Mouse (Mus musculus) MEL (cell line): ENCODE data around the gene Clip3. TPM values are rescaled to one million over a fixed set of nuclear protein-coding genes. Genes with fewer than 3 reads are reported as not detected.
A peak's percentile ranks its signal among the peaks of the same experiment; 100 is the strongest.

Experiments used
- DNase-seq: peaks from one replicate; pipeline ENCODE4 v3.0.0; 2011; ENCODE audit warnings: low read depth, low spot score
- H3K27ac ChIP-seq: 2 replicates; pipeline ENCODE4 v1.5.1; 2012; ENCODE audit warnings: low read depth, mild to moderate bottlenecking, control low read depth, low read length, moderate library complexity; ENCODE audit not compliant: control insufficient read depth
- H3K27me3 ChIP-seq, 2 experiments: fragments of 150-350 bp in 1 of 2; sonication (generic) in 1 of 2; 2 replicates each; pipeline ENCODE4 v1.6.1; 2012; ENCODE audit warnings: low read length in 2 of 2, mild to moderate bottlenecking in 2 of 2, improper control_type of control experiment in 1 of 2, moderate library complexity in 1 of 2; ENCODE audit not compliant: insufficient read depth in 2 of 2, control insufficient read depth in 1 of 2
- H3K36me3 ChIP-seq, 2 experiments: 2 replicates each; pipeline ENCODE4 v1.6.1; 2012 to 2014; ENCODE audit warnings: low read length in 2 of 2, improper control_type of control experiment in 1 of 2, inconsistent platforms in 1 of 2, mild to moderate bottlenecking in 1 of 2; ENCODE audit not compliant: insufficient read depth in 2 of 2, control insufficient read depth in 1 of 2
- H3K4me1 ChIP-seq, 2 experiments: fragments of 150-350 bp in 1 of 2; sonication (generic) in 1 of 2; 2 replicates each; pipeline ENCODE4 v1.6.1; 2012; ENCODE audit warnings: low read length in 2 of 2, improper control_type of control experiment in 1 of 2, mild to moderate bottlenecking in 1 of 2; ENCODE audit not compliant: insufficient read depth in 2 of 2, control insufficient read depth in 1 of 2
- H3K4me3 ChIP-seq, 2 experiments: fragments of 150-350 bp in 1 of 2; sonication (generic) in 1 of 2; 2 replicates each; pipeline ENCODE4 v1.5.1; 2012; ENCODE audit warnings: low read depth in 2 of 2, low read length in 2 of 2, mild to moderate bottlenecking in 2 of 2, moderate library complexity in 2 of 2, control low read depth in 1 of 2, improper control_type of control experiment in 1 of 2; ENCODE audit not compliant: control insufficient read depth in 1 of 2, insufficient read depth in 1 of 2
- H3K79me2 ChIP-seq: 2 replicates; pipeline ENCODE4 v1.6.1; 2012; ENCODE audit warnings: mild to moderate bottlenecking, low read length, moderate library complexity; ENCODE audit not compliant: control insufficient read depth, poor library complexity, insufficient read depth
- H3K9ac ChIP-seq: 2 replicates; pipeline ENCODE4 v1.6.1; 2012; ENCODE audit warnings: low read depth, mild to moderate bottlenecking, control low read depth, low read length, moderate library complexity; ENCODE audit not compliant: control insufficient read depth, poor library complexity, severe bottlenecking
- H3K9me3 ChIP-seq: fragments of 150-350 bp; sonication (generic); replicated peaks from 2 replicates; pipeline ENCODE4 v1.6.1; 2012; ENCODE audit warnings: mild to moderate bottlenecking, low read length, improper control_type of control experiment, moderate library complexity; ENCODE audit not compliant: insufficient read depth
- BHLHE40 ChIP-seq: IDR thresholded peaks from 2 replicates; pipeline ENCODE4 v1.6.1; 2012; ENCODE audit warnings: low read depth, mild to moderate bottlenecking, inconsistent platforms, low read length, improper control_type of control experiment, borderline replicate concordance
- CHD1 ChIP-seq: IDR thresholded peaks from 2 replicates; pipeline ENCODE4 v1.6.1; 2012; ENCODE audit warnings: low read depth, mild to moderate bottlenecking, inconsistent platforms, low read length, improper control_type of control experiment
- CHD2 ChIP-seq: IDR thresholded peaks from 2 replicates; pipeline ENCODE4 v1.6.1; 2011; ENCODE audit warnings: low read length, improper control_type of control experiment
- E2F4 ChIP-seq: IDR thresholded peaks from 2 replicates; pipeline ENCODE4 v1.6.1; 2011; ENCODE audit warnings: low read depth, low read length, improper control_type of control experiment, borderline replicate concordance
- ELF1 ChIP-seq: IDR thresholded peaks from 2 replicates; pipeline ENCODE4 v1.6.1; 2014; ENCODE audit warnings: low read depth, mild to moderate bottlenecking, inconsistent platforms, low read length, improper control_type of control experiment, moderate library complexity
- ETS1 ChIP-seq: IDR thresholded peaks from 2 replicates; pipeline ENCODE4 v1.6.1; 2012; ENCODE audit warnings: low read depth, mild to moderate bottlenecking, inconsistent platforms, low read length, improper control_type of control experiment, moderate library complexity
- GABPA ChIP-seq: IDR thresholded peaks from 2 replicates; pipeline ENCODE4 v1.6.1; 2012; ENCODE audit warnings: low read depth, mild to moderate bottlenecking, inconsistent platforms, low read length, improper control_type of control experiment, moderate library complexity
- GATA1 ChIP-seq: IDR thresholded peaks from 2 replicates; pipeline ENCODE4 v1.6.1; 2011; ENCODE audit warnings: low read depth, low read length, improper control_type of control experiment
- HCFC1 ChIP-seq: IDR thresholded peaks from 2 replicates; pipeline ENCODE4 v1.6.1; 2012; ENCODE audit warnings: low read depth, mild to moderate bottlenecking, inconsistent platforms, low read length, improper control_type of control experiment, moderate library complexity
- JUND ChIP-seq: IDR thresholded peaks from 2 replicates; pipeline ENCODE4 v1.6.1; 2011; ENCODE audit warnings: low read depth, mild to moderate bottlenecking, improper control_type of control experiment, low read length
- KAT2A ChIP-seq: conservative IDR thresholded peaks from 2 replicates; pipeline ENCODE4 v1.6.1; 2012; ENCODE audit warnings: low read depth, low read length, improper control_type of control experiment, inconsistent platforms
- MAFK ChIP-seq: IDR thresholded peaks from 2 replicates; pipeline ENCODE4 v1.6.1; 2011; ENCODE audit warnings: low read depth, mild to moderate bottlenecking, low read length, improper control_type of control experiment, borderline replicate concordance
- MAX ChIP-seq: IDR thresholded peaks from 2 replicates; pipeline ENCODE4 v1.6.1; 2011; ENCODE audit warnings: low read length, improper control_type of control experiment
- MAZ ChIP-seq: IDR thresholded peaks from 2 replicates; pipeline ENCODE4 v1.6.1; 2012; ENCODE audit warnings: low read depth, mild to moderate bottlenecking, inconsistent platforms, low read length, improper control_type of control experiment
- MEF2A ChIP-seq: IDR thresholded peaks from 2 replicates; pipeline ENCODE4 v1.6.1; 2014; ENCODE audit warnings: low read depth, mild to moderate bottlenecking, inconsistent platforms, low read length, improper control_type of control experiment; ENCODE audit not compliant: poor library complexity, insufficient replicate concordance, severe bottlenecking; ENCODE audit errors: extremely low read depth
- MXI1 ChIP-seq: IDR thresholded peaks from 2 replicates; pipeline ENCODE4 v1.6.1; 2011; ENCODE audit warnings: mild to moderate bottlenecking, low read depth, low read length, improper control_type of control experiment
- NELFE ChIP-seq: IDR thresholded peaks from 2 replicates; pipeline ENCODE4 v1.6.1; 2011; ENCODE audit warnings: low read depth, low read length, improper control_type of control experiment
- POLR2AphosphoS2 ChIP-seq: IDR thresholded peaks from 2 replicates; pipeline ENCODE4 v1.6.1; 2011; ENCODE audit warnings: low read length, improper control_type of control experiment
- RAD21 ChIP-seq: IDR thresholded peaks from 2 replicates; pipeline ENCODE4 v1.6.1; 2011; ENCODE audit warnings: mild to moderate bottlenecking, low read depth, low read length, improper control_type of control experiment
- RCOR1 ChIP-seq: IDR thresholded peaks from 2 replicates; pipeline ENCODE4 v1.6.1; 2012; ENCODE audit warnings: low read depth, mild to moderate bottlenecking, inconsistent platforms, low read length, improper control_type of control experiment
- SIN3A ChIP-seq: IDR thresholded peaks from 2 replicates; pipeline ENCODE4 v1.6.1; 2012; ENCODE audit warnings: low read length, improper control_type of control experiment, inconsistent platforms
- TAL1 ChIP-seq: IDR thresholded peaks from 2 replicates; pipeline ENCODE4 v1.6.1; 2012; ENCODE audit warnings: mild to moderate bottlenecking, inconsistent platforms, low read length, moderate library complexity, mixed read lengths
- TBP ChIP-seq: IDR thresholded peaks from 2 replicates; pipeline ENCODE4 v1.8.0; 2011; ENCODE audit warnings: low read depth, low read length, improper control_type of control experiment
- TCF12 ChIP-seq: IDR thresholded peaks from 2 replicates; pipeline ENCODE4 v1.6.1; 2014; ENCODE audit warnings: low read depth, mild to moderate bottlenecking, inconsistent platforms, low read length, improper control_type of control experiment, moderate library complexity
- USF1 ChIP-seq: IDR thresholded peaks from 2 replicates; pipeline ENCODE4 v1.6.1; 2014; ENCODE audit warnings: low read depth, mild to moderate bottlenecking, inconsistent platforms, low read length, improper control_type of control experiment, moderate library complexity
- USF2 ChIP-seq, 2 experiments: IDR thresholded peaks; 2 replicates each; pipeline ENCODE4 v1.6.1; 2011 to 2012; ENCODE audit warnings: improper control_type of control experiment in 2 of 2, low read length in 2 of 2, borderline replicate concordance in 1 of 2, inconsistent platforms in 1 of 2, low read depth in 1 of 2, mild to moderate bottlenecking in 1 of 2; ENCODE audit not compliant: insufficient read depth in 1 of 2
- ZC3H11A ChIP-seq: IDR thresholded peaks from 2 replicates; pipeline ENCODE4 v1.6.1; 2012; ENCODE audit warnings: low read depth, mild to moderate bottlenecking, inconsistent platforms, low read length, improper control_type of control experiment
- ZKSCAN1 ChIP-seq: IDR thresholded peaks from 2 replicates; pipeline ENCODE4 v1.6.1; 2012; ENCODE audit warnings: low read depth, mild to moderate bottlenecking, inconsistent platforms, low read length, improper control_type of control experiment, moderate library complexity
- ZMIZ1 ChIP-seq: IDR thresholded peaks from 2 replicates; pipeline ENCODE4 v1.6.1; 2012; ENCODE audit warnings: low read depth, mild to moderate bottlenecking, inconsistent platforms, low read length, improper control_type of control experiment, moderate library complexity
- ZNF384 ChIP-seq: IDR thresholded peaks from 2 replicates; pipeline ENCODE4 v1.6.1; 2012; ENCODE audit warnings: low read depth, mild to moderate bottlenecking, inconsistent platforms, low read length, improper control_type of control experiment
- polyA plus RNA-seq, 2 experiments: library from polyadenylated mRNA; stranded (reverse) in 1 of 2; unstranded in 1 of 2; fragments of >175 nt in 1 of 2; fragments of >200 nt in 1 of 2; gene quantifications; 2 replicates each; pipeline versions ENCODE4 v1.2.1 to v1.2.4; 2012; ENCODE audit warnings: low replicate concordance in 2 of 2, low read depth in 1 of 2; ENCODE audit not compliant: insufficient read length in 2 of 2, insufficient read depth in 1 of 2, missing spikeins in 1 of 2
- total RNA-seq: library from RNA; depleted of rRNA; stranded (reverse); fragments of 300-350 nt; gene quantifications from 2 replicates; pipeline ENCODE4 v1.2.3, GENCODE M21; 2012

The Clip3 gene
- total and polyA plus RNA-seq, 3 experiments: 0.19 TPM; not detected in 2

DNA sequence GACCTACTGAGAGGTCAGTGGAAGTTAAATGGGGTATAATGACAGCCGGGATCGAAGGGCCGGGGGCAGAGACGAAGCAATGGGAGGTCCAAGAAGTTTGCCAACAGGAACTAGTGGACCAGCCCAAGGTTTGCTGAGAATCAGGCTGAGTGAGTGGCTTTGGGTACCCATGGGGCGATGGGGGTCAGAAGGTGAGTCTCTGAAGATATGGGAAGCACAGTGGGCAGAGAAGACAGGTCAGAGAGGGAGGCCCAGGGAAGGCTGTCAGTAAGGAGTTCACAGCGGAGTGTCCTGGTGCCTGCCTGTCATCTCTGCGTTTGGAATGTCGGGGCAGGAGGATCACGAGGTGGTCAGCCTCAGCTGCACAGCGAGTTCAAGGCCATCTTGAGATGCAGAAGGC lies 36.9 kb downstream of the Clip3 start:
- Histone ChIP-seq H3K79me2 (no peaks in the 10 kb centered on the region), H3K9ac (no peak overlapping the region), H3K27me3 (peaks cover 0 to 2% of the 10 kb centered on the region in 2 experiments; a peak in 3 of 4 replicates), H3K27ac (no peak overlapping the region), H3K9me3 (no peaks in the 10 kb centered on the region), H3K4me1 (peaks cover 4 to 12% of the 10 kb centered on the region in 2 experiments; a peak in 3 of 4 replicates), H3K36me3 (peaks cover 0 to 11% of the 10 kb centered on the region in 2 experiments; a peak in 2 of 4 replicates), H3K4me3 (no peak overlapping the region)
- TF ChIP-seq MXI1 (no peak), RAD21 (no peak), HCFC1 (no peak), ETS1 (no peak), ZC3H11A (no peak), GABPA (no peak), KAT2A (no peak), RCOR1 (no peak), ZMIZ1 (no peak), ZNF384 (no peak), MAFK (no peak), USF1 (no peak)
- DNase-seq: no peak

DNA sequence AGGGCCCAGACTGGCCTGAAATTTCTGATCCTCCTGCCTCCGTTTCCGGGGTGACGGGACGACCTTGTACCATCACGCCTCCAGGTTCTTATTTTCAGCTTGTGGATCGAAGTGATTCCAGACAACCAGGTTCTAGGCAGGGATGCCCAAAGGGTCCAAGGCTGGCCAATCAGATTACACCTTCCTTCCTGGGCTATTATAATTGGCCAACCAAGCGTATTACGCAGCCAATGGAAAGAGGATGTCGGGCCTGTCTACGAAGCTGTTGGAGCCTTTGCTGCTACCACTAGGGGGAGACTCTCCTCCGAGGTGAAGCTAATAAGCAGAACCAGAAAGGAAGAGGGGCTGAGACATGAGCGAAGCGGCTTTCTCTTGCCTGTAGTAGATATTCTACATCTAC lies 40.4 kb downstream of the Clip3 start:
- H3K4me1 ChIP-seq: peaks cover 4 to 19% of the 10 kb centered on the region in 2 experiments; a peak in 3 of 4 replicates
- no peaks in the 10 kb centered on the region for H3K79me2 ChIP-seq
- peak overlapping the region; percentile 23 to 36 for H3K4me3 ChIP-seq
- DNase-seq: peak; percentile 97
- H3K27me3 ChIP-seq: peaks cover 0 to 2% of the 10 kb centered on the region in 2 experiments; a peak in 3 of 4 replicates
- H3K9ac ChIP-seq: 0 out of 2 replicates have a peak overlapping the region, but pooled peaks have one; percentile 13
- H3K9me3 ChIP-seq: no peaks in the 10 kb centered on the region
- H3K36me3 ChIP-seq: peaks cover 0 to 11% of the 10 kb centered on the region in 2 experiments; a peak in 2 of 4 replicates
- no peak overlapping the region for H3K27ac ChIP-seq
- TF ChIP-seq ZNF384 (no peak), MEF2A (no peak), TCF12 (no peak), MAX (peak; percentile 48; the same call in 1 of the 2 replicates), JUND (no peak), RCOR1 (0 out of 2 replicates have a peak, but pooled peaks have one; percentile 38), USF2 (IDR thresholded peaks at IDR 0.05; ENCODE audit: borderline replicate concordance in 1 of 2, insufficient read depth in 1 of 2, low read depth in 1 of 2, low read length in 2 of 2) (no peak), ETS1 (no peak), MAFK (no peak), MAZ (no peak), USF1 (no peak), ZKSCAN1 (no peak), TAL1 (no peak), CHD2 (no peak), TBP (no peak), E2F4 (no peak), POLR2AphosphoS2 (no peak), HCFC1 (peak; percentile 69), SIN3A (peak; percentile 64; the same call in 1 of the 2 replicates), NELFE (no peak), GATA1 (no peak), KAT2A (no peak), ELF1 (no peak), RAD21 (peak; percentile 22; the same call in 1 of the 2 replicates), BHLHE40 (no peak), CHD1 (no peak), ZMIZ1 (no peak), MXI1 (no peak)
